Mouse (Mus musculus): Measurements from ENCODE around the gene Ccrl2.
A peak's percentile ranks its signal among the peaks of the same experiment; 100 is the strongest.

Gene Ccrl2

GRCm38 (mm10) chr9:111046222-111046621, 11.1 kb downstream of the Ccrl2 start:
- DNase-seq (ENCODE audit: low read depth, low spot score), result peak; percentile 50
- no peaks in the 10 kb centered on the region for H3K27me3 ChIP-seq (ENCODE audit: control insufficient read depth, insufficient read depth, low read length, poor library complexity, severe bottlenecking)
- no peaks in the 10 kb centered on the region for H3K36me3 ChIP-seq (ENCODE audit: control insufficient read depth, insufficient read depth, low read length, poor library complexity, severe bottlenecking)

GRCm38 (mm10) chr9:111042266-111042665, 15.1 kb downstream of the Ccrl2 start:
- Histone ChIP-seq H3K36me3 (ENCODE audit: control insufficient read depth, insufficient read depth, low read length, poor library complexity, severe bottlenecking) (no peaks in the 10 kb centered on the region), H3K27me3 (ENCODE audit: control insufficient read depth, insufficient read depth, low read length, poor library complexity, severe bottlenecking) (no peaks in the 10 kb centered on the region; the same call in 1 of the 2 replicates)
- no peak for DNase-seq (ENCODE audit: low read depth, low spot score)

GRCm38 (mm10) chr9:111039966-111040365, 17.4 kb downstream of the Ccrl2 start:
- Histone ChIP-seq H3K36me3 (ENCODE audit: control insufficient read depth, insufficient read depth, low read length, poor library complexity, severe bottlenecking) (no peaks in the 10 kb centered on the region), H3K27me3 (ENCODE audit: control insufficient read depth, insufficient read depth, low read length, poor library complexity, severe bottlenecking) (no peaks in the 10 kb centered on the region; the same call in 1 of the 2 replicates)
- no peak for DNase-seq (ENCODE audit: low read depth, low spot score)

GRCm38 (mm10) chr9:111033717-111034116, 23.6 kb downstream of the Ccrl2 start:
- DNase-seq (ENCODE audit: low read depth, low spot score), result no peak
- no peaks in the 10 kb centered on the region for H3K36me3 ChIP-seq (ENCODE audit: control insufficient read depth, insufficient read depth, low read length, poor library complexity, severe bottlenecking)
- no peaks in the 10 kb centered on the region; the same call in 1 of the 2 replicates for H3K27me3 ChIP-seq (ENCODE audit: control insufficient read depth, insufficient read depth, low read length, poor library complexity, severe bottlenecking)

GRCm38 (mm10) chr9:111026791-111027190, 30.5 kb downstream of the Ccrl2 start:
- DNase-seq (ENCODE audit: low read depth, low spot score), result no peak
- H3K36me3 ChIP-seq (ENCODE audit: control insufficient read depth, insufficient read depth, low read length, poor library complexity, severe bottlenecking), result no peaks in the 10 kb centered on the region

GRCm38 (mm10) chr9:111019022-111019421, 38.3 kb downstream of the Ccrl2 start, which contains the start of gene Ltf:
Gene Ltf (plus strand): TSS chr9:111019271.
- H3K36me3 ChIP-seq (ENCODE audit: control insufficient read depth, insufficient read depth, low read length, poor library complexity, severe bottlenecking), result no peaks in the 10 kb centered on the region
- no peak for DNase-seq (ENCODE audit: low read depth, low spot score)
- H3K27me3 ChIP-seq (ENCODE audit: control insufficient read depth, insufficient read depth, low read length, poor library complexity, severe bottlenecking), result no peaks in the 10 kb centered on the region

More at GRCm38 (mm10) chr9:111026791-111027190, 30.5 kb downstream of the Ccrl2 start:
- no peaks in the 10 kb centered on the region for H3K27me3 ChIP-seq (ENCODE audit: control insufficient read depth, insufficient read depth, low read length, poor library complexity, severe bottlenecking)

GRCm38 (mm10) chr9:111015658-111016057, 41.7 kb downstream of the Ccrl2 start:
- no peaks in the 10 kb centered on the region for H3K36me3 ChIP-seq (ENCODE audit: control insufficient read depth, insufficient read depth, low read length, poor library complexity, severe bottlenecking)
- no peak for DNase-seq (ENCODE audit: low read depth, low spot score)
- H3K27me3 ChIP-seq (ENCODE audit: control insufficient read depth, insufficient read depth, low read length, poor library complexity, severe bottlenecking), result no peaks in the 10 kb centered on the region

- Histone ChIP-seq H3K36me3 (ENCODE audit: control insufficient read depth, insufficient read depth, low read length, poor library complexity, severe bottlenecking) (no peaks in the 10 kb centered on the region), H3K27me3 (ENCODE audit: control insufficient read depth, insufficient read depth, low read length, poor library complexity, severe bottlenecking) (no peaks in the 10 kb centered on the region)
- no peak for DNase-seq (ENCODE audit: low read depth, low spot score)
Measured at GRCm38 (mm10) chr9:111012041-111012440, 45.3 kb downstream of the Ccrl2 start.

- Histone ChIP-seq H3K27me3 (ENCODE audit: control insufficient read depth, insufficient read depth, low read length, poor library complexity, severe bottlenecking) (no peaks in the 10 kb centered on the region), H3K36me3 (ENCODE audit: control insufficient read depth, insufficient read depth, low read length, poor library complexity, severe bottlenecking) (no peaks in the 10 kb centered on the region)
- no peak for DNase-seq (ENCODE audit: low read depth, low spot score)
Measured at GRCm38 (mm10) chr9:111011550-111011949, 45.8 kb downstream of the Ccrl2 start.

- H3K36me3 ChIP-seq (ENCODE audit: control insufficient read depth, insufficient read depth, low read length, poor library complexity, severe bottlenecking), result no peaks in the 10 kb centered on the region
- no peaks in the 10 kb centered on the region for H3K27me3 ChIP-seq (ENCODE audit: control insufficient read depth, insufficient read depth, low read length, poor library complexity, severe bottlenecking)
- DNase-seq (ENCODE audit: low read depth, low spot score), result no peak
Measured at GRCm38 (mm10) chr9:111009763-111010162, 47.6 kb downstream of the Ccrl2 start.

GRCm38 (mm10) chr9:111006544-111006943, 50.8 kb downstream of the Ccrl2 start:
- H3K27me3 ChIP-seq (ENCODE audit: control insufficient read depth, insufficient read depth, low read length, poor library complexity, severe bottlenecking), result no peaks in the 10 kb centered on the region
- no peak for DNase-seq (ENCODE audit: low read depth, low spot score)
- no peaks in the 10 kb centered on the region for H3K36me3 ChIP-seq (ENCODE audit: control insufficient read depth, insufficient read depth, low read length, poor library complexity, severe bottlenecking)
